Mouse (Mus musculus) kidney, postnatal 14 days (tissue): ENCODE data around the gene Rasgef1c.

Experiments used
- DNase-seq: peaks from one replicate; pipeline ENCODE4 v3.0.0; 2022; ENCODE audit warnings: mixed read lengths

The Rasgef1c gene

DNA sequence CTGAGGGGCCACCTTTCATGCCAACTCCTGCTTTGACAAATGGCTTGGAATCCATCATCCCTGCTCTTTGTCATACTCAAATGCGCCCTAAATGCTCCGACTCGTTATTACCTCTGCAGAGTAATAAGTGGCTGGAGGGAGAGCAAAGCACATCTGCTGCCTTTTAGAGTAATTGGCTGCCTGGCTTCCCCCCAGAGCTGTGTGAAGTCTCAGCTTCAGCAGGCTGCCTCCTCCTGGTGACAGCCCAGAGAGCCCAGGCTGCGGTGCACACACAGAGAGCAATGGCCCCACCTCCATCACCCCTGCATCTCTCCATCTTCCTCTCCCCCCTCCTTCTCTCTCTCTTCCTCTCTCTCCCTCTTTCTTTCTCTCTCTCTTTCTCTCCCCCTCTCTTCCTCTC, 25.5 kb downstream of the Rasgef1c start:
- DNase-seq, result no peak

DNA sequence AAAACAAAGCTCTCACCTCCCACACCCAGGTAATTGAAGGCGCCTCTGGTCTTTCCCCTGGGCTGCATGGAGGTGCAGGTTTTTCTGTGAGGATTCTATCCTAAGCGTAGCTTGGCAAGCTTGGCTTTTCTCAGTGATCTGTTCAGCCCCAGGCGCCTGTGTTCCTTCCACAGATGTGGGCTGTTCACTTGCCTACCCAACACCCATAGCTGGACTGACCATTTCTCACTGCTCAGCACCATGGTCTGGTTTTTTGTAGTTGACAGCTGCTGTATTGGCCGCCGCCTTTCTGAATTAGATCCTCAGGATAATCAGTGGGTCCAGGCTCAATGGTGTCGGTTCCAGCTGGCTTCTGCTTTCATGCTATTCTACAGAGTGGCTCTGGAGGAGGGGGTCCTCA, 26.0 kb downstream of the Rasgef1c start:
- DNase-seq, result no peak

- DNase-seq, result peak; percentile 13
These were observed 29.5 kb downstream of the Rasgef1c start for GRCm38 (mm10) chr11:49931037-49931625.

DNA sequence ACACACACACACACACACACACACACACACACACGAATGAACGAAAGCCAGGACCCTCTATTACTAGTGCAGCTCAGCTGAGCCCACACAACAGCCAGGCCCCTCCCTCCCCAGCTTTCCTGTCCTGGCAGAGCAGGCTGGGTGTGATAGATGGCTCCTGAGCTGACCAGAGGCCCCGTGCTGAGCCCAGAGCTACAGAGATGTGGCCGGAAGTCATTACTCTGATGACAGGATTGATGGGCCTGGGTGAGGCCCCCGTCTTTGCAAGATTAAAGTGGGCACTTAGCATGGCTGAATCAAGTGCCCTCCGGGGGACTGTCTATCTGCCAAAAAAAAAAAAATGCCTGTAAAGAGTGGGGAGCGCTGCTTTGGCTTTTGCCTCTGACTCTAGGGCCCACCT, 30.2 kb downstream of the Rasgef1c start:
- DNase-seq, result peak; percentile 35

DNA sequence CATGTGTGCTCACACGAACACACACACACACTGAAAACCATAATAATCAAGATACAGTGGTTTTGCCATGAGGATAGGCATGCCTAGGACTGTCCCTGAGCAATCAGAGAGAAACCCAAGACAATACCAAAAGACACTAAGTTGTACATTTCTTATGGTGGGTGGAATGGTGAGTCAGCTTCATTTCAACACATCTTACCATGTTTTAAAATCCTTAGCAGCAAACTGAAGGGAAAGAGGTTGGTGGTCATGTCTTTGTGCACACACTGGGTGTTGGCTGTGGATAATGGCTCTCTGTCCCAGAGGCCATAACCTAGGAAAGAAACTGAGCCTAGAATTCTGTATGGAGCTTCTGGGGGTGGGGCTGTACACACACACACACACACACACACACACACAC, 32.2 kb downstream of the Rasgef1c start:
- no peak for DNase-seq

GRCm38 (mm10) chr11:49934322-49934721, 32.7 kb downstream of the Rasgef1c start:
- DNase-seq, result no peak

DNA sequence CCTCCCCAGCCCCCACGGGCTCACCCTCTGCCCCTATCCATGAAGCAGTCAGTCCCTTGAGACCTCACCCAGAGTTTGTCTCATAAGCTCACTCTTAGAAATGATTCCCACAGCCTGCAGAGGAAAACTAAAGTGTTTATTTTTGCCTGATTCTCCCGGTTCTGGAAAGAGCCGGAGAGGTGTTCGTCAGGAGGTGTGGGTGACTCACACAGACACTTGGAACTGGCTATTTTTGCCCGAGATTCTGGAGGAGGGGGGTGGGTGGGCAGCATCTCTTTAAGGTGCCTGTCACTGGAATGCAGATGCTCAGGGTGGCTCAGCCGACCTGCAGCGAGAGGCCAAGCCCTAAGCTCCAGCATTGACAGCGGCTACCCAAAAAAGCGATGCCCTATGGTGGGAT, 34.8 kb downstream of the Rasgef1c start:
- no peak for DNase-seq

DNA sequence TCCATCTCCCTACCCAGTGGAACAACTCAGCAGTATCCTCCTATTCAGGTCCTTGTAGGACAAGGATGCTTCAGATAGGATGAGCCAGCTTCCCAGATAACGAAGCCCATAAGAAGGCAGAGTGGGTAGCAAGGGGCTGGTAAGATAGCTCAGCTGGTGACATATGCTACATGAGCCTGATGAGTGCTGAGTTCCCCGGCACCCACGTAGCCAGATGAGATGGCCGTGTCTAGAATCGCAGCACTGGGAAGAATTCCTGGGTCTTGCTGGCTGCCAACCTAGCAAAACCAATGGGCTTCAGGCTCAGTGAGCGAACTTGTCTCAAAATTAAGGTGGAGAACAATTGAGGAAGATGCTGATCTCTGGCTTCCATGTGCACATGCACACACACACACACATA, 36.1 kb downstream of the Rasgef1c start:
- DNase-seq, result no peak

DNA sequence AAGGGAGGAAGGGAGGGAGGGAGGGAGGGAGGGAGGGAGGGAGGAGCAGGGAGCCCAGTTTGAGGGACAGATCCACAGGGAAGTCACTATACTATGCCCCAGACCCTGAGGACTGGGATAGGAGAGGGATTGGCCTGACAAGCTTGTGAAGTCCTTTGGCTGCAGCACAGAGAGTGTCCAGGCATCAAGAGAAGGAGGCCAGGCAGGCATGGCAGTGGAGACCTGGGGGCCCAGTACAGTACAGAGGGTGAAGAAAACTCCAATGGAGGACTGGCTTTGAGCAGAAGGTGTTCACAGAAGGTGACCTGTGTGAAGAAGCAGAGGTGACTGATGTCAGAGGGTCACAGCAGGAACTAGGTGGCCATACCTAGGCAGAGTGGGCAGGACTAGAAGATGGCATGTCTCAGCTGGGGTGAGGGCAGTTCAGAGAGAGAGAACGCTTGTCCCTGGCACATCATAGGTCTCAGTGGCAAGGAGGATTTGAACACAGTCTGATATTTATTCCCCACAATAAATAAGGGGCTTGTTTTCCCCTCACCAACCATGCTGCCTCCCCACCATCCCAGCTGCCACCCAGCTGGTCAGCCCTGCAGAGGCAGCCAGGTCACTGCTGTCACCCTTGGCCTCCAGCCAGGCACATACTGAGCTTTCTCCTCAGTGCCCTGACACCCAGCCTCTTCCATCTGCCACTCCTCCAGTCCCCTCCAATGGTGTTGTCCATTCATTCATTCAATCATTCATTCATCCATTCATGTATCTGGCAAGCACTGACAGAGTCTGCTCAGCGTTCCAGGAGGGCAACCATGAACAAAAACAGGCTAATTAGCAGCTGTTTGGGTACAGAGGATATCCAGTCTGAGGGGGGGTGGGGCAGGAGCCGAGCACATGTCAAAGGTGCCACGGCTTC, 36.9 kb downstream of the Rasgef1c start:
- DNase-seq, result peak; percentile 17

- no peak for DNase-seq
These were observed 41.2 kb downstream of the Rasgef1c start for GRCm38 (mm10) chr11:49942841-49943240.

GRCm38 (mm10) chr11:49943901-49944300, 42.3 kb downstream of the Rasgef1c start:
- no peak for DNase-seq

DNA sequence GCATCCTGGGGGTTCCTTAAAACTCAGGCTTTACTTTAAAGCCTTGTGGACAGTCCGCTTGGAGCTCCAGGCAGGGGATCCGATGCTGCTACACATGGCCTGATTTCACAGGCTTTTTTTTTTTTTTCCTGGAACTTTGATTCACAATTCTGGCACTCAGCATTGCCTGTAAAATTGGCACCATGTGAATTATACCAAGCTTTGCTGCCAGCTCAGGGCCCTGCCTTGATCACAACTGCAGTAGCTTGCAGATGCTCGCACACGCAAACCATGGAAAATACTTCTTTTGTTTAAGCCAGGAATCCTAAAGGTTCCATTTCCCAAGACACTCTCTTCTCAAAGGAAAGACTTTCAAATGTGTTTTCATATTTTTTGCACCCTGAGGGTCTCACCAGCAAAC, 44.1 kb downstream of the Rasgef1c start:
- DNase-seq, result no peak

- DNase-seq, result no peak
These were observed 48.2 kb downstream of the Rasgef1c start for GRCm38 (mm10) chr11:49949839-49950238.

- no peak for DNase-seq
These were observed 52.0 kb downstream of the Rasgef1c start for GRCm38 (mm10) chr11:49953616-49954015.

DNA sequence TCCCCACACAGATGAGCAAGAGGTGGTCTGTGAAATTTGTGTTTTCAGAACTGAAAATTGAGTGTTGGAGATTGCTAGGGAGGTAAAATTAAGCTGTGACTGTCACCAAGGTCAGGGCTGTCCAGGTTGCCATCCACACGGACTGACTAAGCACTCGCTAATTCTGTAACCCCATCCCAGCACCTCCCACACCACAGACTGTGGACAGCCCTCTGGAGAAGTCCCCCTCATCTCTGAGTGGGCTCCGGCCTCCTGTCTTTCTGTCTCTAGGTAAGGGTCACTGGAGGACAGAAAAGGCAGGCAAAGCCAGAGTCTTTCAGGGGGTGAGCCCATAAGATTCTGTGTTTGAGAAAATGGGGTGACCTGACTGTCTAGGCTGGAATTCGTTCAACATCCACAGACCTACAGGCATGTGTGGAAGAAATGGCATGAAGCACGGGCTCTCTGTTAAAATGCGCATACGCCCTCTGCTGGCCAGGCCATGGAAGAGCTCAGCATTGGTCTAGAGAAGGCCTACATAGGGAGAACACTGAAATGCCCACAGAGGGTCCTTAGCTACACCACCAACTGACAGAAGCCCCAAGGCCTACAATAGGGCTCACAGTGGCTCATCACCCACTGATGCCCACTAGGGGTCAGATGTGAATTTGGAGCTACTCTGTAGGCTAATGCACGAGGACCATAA, 54.1 kb downstream of the Rasgef1c start:
- peak; percentile 68 for DNase-seq

DNA sequence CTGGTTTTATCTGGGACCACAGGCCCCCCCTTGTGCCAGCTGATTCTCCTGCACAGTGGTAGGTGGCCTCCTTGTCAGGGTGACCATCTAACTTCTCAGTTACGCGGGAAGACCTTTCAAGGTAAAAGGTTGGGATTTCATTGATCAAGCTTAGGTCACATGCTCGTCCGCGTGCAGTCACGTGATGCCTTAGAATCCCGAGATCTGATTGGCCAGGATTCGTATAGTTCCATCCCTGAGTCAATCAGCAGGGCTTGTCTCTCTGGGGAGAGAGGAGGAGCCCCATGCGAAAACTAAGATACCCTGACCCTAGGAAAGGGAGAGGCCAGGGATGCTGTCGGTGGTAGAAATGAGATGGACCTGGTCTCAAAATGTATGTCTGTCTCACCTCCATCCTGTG, 56.4 kb downstream of the Rasgef1c start:
- DNase-seq, result no peak

GRCm38 (mm10) chr11:49961098-49961740, 59.6 kb downstream of the Rasgef1c start:
- DNase-seq, result peak; percentile 55

DNA sequence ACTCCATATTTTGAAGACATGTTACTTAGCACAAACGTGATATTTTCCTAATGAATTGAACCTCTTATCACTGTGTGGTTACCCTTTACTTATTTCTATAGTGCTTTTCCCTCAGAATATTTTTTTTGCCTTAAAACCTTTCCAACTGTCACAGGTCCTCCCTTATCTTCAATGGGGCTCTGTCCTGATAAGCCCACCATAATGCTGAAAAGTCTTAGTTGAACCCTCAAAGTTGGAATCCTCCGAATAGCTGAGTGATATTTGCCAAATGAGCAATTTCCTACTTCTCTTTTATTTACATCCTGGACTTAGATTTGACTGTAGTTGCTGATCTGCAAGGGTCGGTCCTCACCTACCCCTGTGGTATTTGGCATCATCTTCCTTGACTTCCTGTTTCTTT, 63.7 kb downstream of the Rasgef1c start:
- DNase-seq, result no peak

- DNase-seq, result no peak
These were observed 68.1 kb downstream of the Rasgef1c start for GRCm38 (mm10) chr11:49969692-49970091.

- no peak for DNase-seq
These were observed 72.2 kb downstream of the Rasgef1c start for GRCm38 (mm10) chr11:49973657-49974340.

- DNase-seq, result no peak
These were observed 73.0 kb downstream of the Rasgef1c start for GRCm38 (mm10) chr11:49974675-49975074.

DNA sequence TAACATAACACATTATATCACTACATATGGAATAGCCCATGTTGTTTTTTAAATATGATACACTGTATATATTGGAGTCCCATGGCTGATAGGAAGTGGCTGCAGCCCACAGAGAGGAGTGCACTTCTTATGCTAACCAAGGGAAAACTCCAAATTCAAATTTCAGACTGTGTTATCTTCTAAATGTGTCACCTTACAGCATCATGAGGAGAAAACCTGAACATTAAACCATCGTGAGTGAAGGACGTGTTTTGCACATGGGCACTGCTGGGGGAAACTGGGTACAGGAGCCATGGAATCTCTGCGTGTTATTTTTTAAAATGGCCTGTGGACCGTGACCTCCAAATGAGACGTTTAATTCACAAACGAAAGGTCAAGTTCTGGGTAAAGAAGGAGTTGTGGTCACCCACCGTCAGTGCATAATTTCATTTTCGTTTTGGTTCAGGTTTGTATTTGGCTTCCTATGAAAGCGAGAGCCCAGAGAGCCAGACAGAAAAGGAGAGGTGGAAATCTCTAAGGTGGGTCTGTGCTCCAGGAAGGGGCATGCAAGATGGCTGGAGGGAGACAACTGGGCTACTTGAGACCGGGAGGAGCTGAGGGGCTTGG, 76.4 kb downstream of the Rasgef1c start:
- no peak for DNase-seq
